Mouse (Mus musculus) neural tube, embryonic 11.5 days (tissue): ENCODE measurements around the gene Calm3. TPM values are rescaled to one million over a fixed set of nuclear protein-coding genes. Genes with fewer than 3 reads are reported as not detected.

Experiments
- ATAC-seq: fragments of 200-750 bp; cut with Nextera tagmentation; 2 replicates; pipeline ENCODE4 v1.8.0; 2017; ENCODE audit warnings: moderate number of reproducible peaks, mild to moderate bottlenecking, moderate TSS enrichment, moderate library complexity; ENCODE audit not compliant: insufficient read depth, low FRiP score, low TSS enrichment
- DNase-seq: peaks from one replicate; pipeline ENCODE4 v3.0.0-alpha.2; 2015; ENCODE audit warnings: low spot score
- H3K27ac ChIP-seq: fragments of 300-500 bp; sonication (generic); 2 replicates; pipeline ENCODE4 v1.5.1; 2014; ENCODE audit warnings: low read depth, mild to moderate bottlenecking, low read length
- H3K27me3 ChIP-seq: fragments of 300-500 bp; sonication (generic); 2 replicates; pipeline ENCODE4 v1.6.1; 2014; ENCODE audit warnings: mild to moderate bottlenecking, low read length, mixed read lengths; ENCODE audit not compliant: control insufficient read depth, insufficient read depth
- H3K36me3 ChIP-seq: fragments of 300-500 bp; sonication (generic); 2 replicates; pipeline ENCODE4 v1.6.1; 2014; ENCODE audit warnings: mild to moderate bottlenecking, low read length, moderate library complexity, mixed read lengths; ENCODE audit not compliant: control insufficient read depth, insufficient read depth
- H3K4me1 ChIP-seq: fragments of 300-500 bp; sonication (generic); 2 replicates; pipeline ENCODE4 v1.6.1; 2014; ENCODE audit warnings: low read length, mixed read lengths; ENCODE audit not compliant: control insufficient read depth, insufficient read depth
- H3K4me2 ChIP-seq: fragments of 300-500 bp; sonication (generic); 2 replicates; pipeline ENCODE4 v1.6.1; 2014; ENCODE audit warnings: low read depth, mild to moderate bottlenecking, moderate library complexity
- H3K4me3 ChIP-seq: fragments of 300-500 bp; sonication (generic); 2 replicates; pipeline ENCODE4 v1.5.1; 2014; ENCODE audit warnings: low read depth, low read length
- H3K9ac ChIP-seq: fragments of 300-500 bp; sonication (generic); 2 replicates; pipeline ENCODE4 v1.6.1; 2014; ENCODE audit warnings: mild to moderate bottlenecking, low read length
- H3K9me3 ChIP-seq: fragments of 300-500 bp; sonication (generic); 2 replicates; pipeline ENCODE4 v1.6.1; 2016; ENCODE audit warnings: low read length; ENCODE audit not compliant: control insufficient read depth
- WGBS: fragments of 180-500 bp; shearing (Covaris S2); extraction: QIAGEN DNeasy Blood & Tissue Kit; methylation state at CpG from one replicate; pipeline ENCODE4 v1.1.7; 2014; 5-methylcytosine and 5-hydroxymethylcytosine counted together
- polyA plus RNA-seq: library from polyadenylated mRNA; unstranded; fragments of >200 nt; fragmentation: Nextera tagmentation; extraction: Ambion mirVana; gene quantifications from 2 replicates; pipeline ENCODE4 v1.2.1, GENCODE M21; 2014

The Calm3 gene
- polyA plus RNA-seq, 1 experiment from 2014 or later = 263 TPM

DNA sequence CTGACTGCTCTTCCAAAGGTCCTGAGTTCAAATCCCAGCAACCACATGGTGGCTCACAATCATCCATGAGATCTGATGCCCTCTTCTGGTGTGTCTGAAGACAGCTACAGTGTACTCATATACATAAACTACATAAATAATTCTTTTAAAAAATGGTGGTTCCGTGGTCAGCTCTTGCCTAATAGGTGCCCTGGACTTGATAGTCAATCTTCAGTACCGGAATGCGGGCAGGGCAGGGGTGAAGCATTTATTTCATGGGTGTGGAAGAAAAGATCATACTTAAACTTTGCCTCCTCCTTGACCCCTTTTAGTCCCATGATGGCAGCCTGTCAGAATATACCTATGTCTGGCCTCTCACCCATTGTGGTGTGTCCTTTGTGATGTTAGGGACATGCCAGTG is 12.0 kb downstream of the Calm3 start:
- Histone ChIP-seq H3K4me3 (no peak overlapping the region), H3K9me3 (no peaks in the 10 kb centered on the region), H3K4me1 (no peaks in the 10 kb centered on the region), H3K9ac (no peak overlapping the region), H3K4me2 (no peak overlapping the region), H3K27me3 (no peaks in the 10 kb centered on the region), H3K27ac (no peak overlapping the region), H3K36me3 (peaks cover 15% of the 10 kb centered on the region)
- 95% methylated on average over 3 of the region's 3 CpGs for WGBS
- ATAC-seq = no peak
- DNase-seq = no peak

DNA sequence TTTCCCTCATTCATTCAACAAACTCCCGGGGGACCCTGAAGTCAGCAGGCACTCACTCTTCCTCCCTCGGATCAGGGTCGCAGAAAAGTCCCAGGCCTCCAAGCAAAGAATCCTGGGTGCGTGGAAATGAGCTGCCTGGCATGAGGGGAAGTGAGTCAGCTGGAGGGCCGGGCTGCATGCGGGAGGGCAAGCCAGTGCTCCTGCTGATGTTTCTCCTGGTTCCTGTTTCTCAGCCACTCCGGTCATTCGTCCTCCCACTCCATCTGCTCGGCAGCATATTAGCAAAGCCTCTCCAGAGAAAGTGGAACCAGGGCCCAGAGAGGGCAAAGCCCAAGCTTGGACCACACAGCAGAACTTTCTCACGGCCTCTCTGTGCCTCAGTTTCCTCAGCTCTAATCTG is 14.0 kb downstream of the Calm3 start:
- Histone ChIP-seq H3K4me2 (no peak overlapping the region), H3K4me1 (no peaks in the 10 kb centered on the region), H3K4me3 (no peak overlapping the region), H3K27me3 (no peaks in the 10 kb centered on the region), H3K36me3 (peaks cover 4% of the 10 kb centered on the region; the same call in 1 of the 2 replicates), H3K9me3 (no peaks in the 10 kb centered on the region), H3K27ac (no peak overlapping the region), H3K9ac (no peak overlapping the region)
- DNase-seq (no peak), ATAC-seq (no peak)
- 51% methylated on average over 10 of the region's 10 CpGs for WGBS

DNA sequence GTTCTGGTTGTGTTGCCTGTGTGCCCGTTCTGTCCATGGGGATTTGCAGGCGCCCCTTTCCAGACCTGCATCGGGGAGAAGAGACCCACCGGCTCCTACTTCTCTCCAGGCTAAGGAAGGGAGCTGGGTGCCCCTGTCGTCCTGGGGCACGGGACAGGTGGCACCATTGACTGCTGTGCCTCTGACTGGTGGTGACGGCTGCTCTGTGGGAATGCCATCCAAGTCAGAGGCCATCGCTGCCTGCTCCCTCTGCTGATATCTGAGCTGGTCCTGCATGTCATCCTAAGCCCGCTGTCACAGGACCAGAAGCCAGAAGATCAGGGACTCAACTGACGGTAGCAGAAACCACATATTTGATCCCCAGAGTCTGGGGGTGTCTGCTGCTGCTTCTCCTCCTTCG is 15.1 kb downstream of the Calm3 start:
- no peak overlapping the region; the same call in 1 of the 2 replicates for H3K9ac ChIP-seq
- ATAC-seq (no peak), DNase-seq (no peak)
- no peaks in the 10 kb centered on the region for H3K4me1 ChIP-seq
- H3K4me3 ChIP-seq = no peak overlapping the region
- 67% methylated on average over 11 of the region's 11 CpGs for WGBS
- H3K4me2 ChIP-seq = no peak overlapping the region
- H3K36me3 ChIP-seq = no peaks in the 10 kb centered on the region
- H3K9me3 ChIP-seq = no peaks in the 10 kb centered on the region
- no peak overlapping the region for H3K27ac ChIP-seq
- no peaks in the 10 kb centered on the region for H3K27me3 ChIP-seq

- H3K36me3 ChIP-seq = no peaks in the 10 kb centered on the region
- H3K4me2 ChIP-seq = no peak overlapping the region
- no peaks in the 10 kb centered on the region for H3K4me1 ChIP-seq
- DNase-seq (no peak), ATAC-seq (no peak)
- no peak overlapping the region; the same call in 1 of the 2 replicates for H3K9ac ChIP-seq
- H3K27ac ChIP-seq = no peak overlapping the region
- H3K9me3 ChIP-seq = no peaks in the 10 kb centered on the region
- H3K27me3 ChIP-seq = no peaks in the 10 kb centered on the region
- no peak overlapping the region for H3K4me3 ChIP-seq
- 62% methylated on average over 11 of the region's 11 CpGs for WGBS
Observed at GRCm38 (mm10) chr7:16908367-16908766, 15.5 kb downstream of the Calm3 start.

DNA sequence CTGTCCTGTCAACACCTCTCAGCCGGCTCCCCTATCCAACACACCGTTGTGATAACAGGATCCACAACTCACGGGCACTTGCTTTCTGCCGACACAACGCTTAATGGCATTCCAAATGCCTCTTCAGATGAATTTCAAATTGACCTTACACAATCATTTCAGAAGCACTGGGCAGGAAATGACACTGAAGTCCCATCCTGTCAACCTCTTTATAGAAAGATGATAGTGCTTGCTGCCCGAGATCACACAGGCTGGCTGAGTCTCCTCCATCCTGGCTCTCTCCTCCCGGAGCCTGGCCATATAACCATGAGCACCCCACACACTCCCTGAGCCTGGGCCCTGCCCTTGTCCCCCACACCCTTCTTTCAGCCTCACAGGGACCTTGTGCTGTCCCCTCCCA is 16.1 kb downstream of the Calm3 start:
- no peak for ATAC-seq
- Histone ChIP-seq H3K9ac (no peak overlapping the region; the same call in 1 of the 2 replicates), H3K4me2 (no peak overlapping the region), H3K4me3 (no peak overlapping the region), H3K27me3 (no peaks in the 10 kb centered on the region), H3K27ac (no peak overlapping the region), H3K9me3 (no peaks in the 10 kb centered on the region), H3K4me1 (no peaks in the 10 kb centered on the region), H3K36me3 (no peaks in the 10 kb centered on the region)
- no peak for DNase-seq
- WGBS = 79% methylated on average over 7 of the region's 7 CpGs

DNA sequence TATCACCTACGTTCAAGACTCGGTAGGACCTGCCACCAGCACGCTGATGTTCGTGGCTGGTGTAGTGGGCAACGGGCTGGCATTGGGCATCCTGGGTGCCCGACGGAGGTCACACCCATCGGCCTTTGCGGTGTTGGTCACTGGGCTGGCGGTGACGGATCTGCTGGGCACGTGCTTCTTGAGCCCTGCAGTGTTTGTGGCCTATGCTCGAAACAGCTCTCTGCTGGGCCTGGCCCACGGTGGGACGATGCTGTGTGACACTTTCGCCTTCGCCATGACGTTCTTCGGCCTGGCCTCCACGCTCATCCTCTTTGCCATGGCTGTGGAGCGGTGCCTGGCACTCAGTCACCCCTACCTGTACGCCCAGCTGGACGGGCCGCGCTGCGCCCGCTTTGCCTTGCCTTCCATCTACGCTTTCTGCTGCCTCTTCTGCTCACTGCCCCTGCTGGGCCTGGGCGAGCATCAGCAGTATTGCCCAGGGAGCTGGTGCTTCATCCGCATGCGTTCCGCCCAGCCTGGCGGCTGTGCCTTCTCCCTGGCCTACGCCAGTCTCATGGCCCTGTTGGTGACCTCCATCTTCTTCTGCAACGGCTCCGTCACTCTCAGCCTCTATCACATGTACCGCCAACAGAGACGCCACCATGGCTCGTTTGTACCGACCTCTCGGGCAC is 16.9 kb downstream of the Calm3 start:
- H3K36me3 ChIP-seq = no peaks in the 10 kb centered on the region
- H3K9ac ChIP-seq = no peak overlapping the region
- no peaks in the 10 kb centered on the region for H3K4me1 ChIP-seq
- no peak overlapping the region for H3K27ac ChIP-seq
- H3K4me2 ChIP-seq = no peak overlapping the region
- no peak overlapping the region for H3K4me3 ChIP-seq
- H3K9me3 ChIP-seq = no peaks in the 10 kb centered on the region
- no peaks in the 10 kb centered on the region for H3K27me3 ChIP-seq
- 92% methylated on average over 41 of the region's 41 CpGs for WGBS
- DNase-seq (no peak), ATAC-seq (no peak)

- Histone ChIP-seq H3K36me3 (no peaks in the 10 kb centered on the region), H3K4me3 (no peak within 1 kb of the TSS), H3K9me3 (no peaks in the 10 kb centered on the region), H3K4me2 (no peak within 1 kb of the TSS), H3K4me1 (no peaks in the 10 kb centered on the region), H3K27me3 (no peaks in the 10 kb centered on the region), H3K9ac (no peak within 1 kb of the TSS), H3K27ac (no peak within 1 kb of the TSS)
- ATAC-seq = no peak
- WGBS = 29% methylated on average over 6 of the region's 6 CpGs
- no peak for DNase-seq
Observed at GRCm38 (mm10) chr7:16906281-16906680, 17.6 kb downstream of the Calm3 start, which contains the start of gene Ptgir. Gene Ptgir, plus strand, starts transcription at chr7:16906490.

GRCm38 (mm10) chr7:16905491-16906021 is 18.4 kb downstream of the Calm3 start:
- no peaks in the 10 kb centered on the region for H3K9me3 ChIP-seq
- no peak overlapping the region for H3K27ac ChIP-seq
- WGBS = 39% methylated on average over 9 of the region's 9 CpGs
- H3K9ac ChIP-seq = no peak overlapping the region
- ATAC-seq (no peak), DNase-seq (no peak)
- H3K27me3 ChIP-seq = no peaks in the 10 kb centered on the region
- H3K4me2 ChIP-seq = no peak overlapping the region
- H3K4me1 ChIP-seq = no peaks in the 10 kb centered on the region
- H3K36me3 ChIP-seq = no peaks in the 10 kb centered on the region
- H3K4me3 ChIP-seq = no peak overlapping the region

DNA sequence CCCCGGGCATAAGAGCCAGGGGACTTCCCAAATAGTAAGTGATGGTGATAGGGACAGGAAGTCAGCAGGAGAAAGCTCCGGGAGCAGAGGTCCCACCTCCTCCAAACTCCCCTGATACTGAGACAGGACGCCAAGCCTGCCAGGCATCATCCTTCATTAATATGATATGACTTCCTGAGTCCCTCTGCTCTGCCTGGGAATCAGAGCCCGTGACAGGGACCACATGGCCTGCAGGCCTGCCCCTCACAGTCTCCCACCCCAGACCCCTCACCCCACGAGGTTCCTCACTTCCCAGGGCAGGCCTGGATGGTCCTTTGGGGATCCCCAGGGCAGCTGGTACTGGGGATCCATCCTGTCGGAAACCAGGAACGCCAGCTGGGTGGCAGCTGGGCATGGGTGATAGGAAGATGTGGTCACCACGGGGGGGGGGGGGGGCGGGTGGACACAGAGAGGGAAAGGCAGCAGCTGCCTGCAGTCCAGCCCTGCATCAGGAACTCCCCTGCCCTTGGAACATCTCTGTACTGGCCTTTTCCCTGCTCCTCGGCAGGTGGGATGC is 19.7 kb downstream of the Calm3 start:
- H3K27ac ChIP-seq = no peak overlapping the region
- ATAC-seq = no peak
- WGBS = 66% methylated on average over 8 of the region's 10 CpGs

More for the DNA sequence above, 19.7 kb downstream of the Calm3 start:
- Histone ChIP-seq H3K9me3 (no peaks in the 10 kb centered on the region), H3K27me3 (no peaks in the 10 kb centered on the region), H3K36me3 (no peaks in the 10 kb centered on the region), H3K4me3 (no peak overlapping the region), H3K9ac (no peak overlapping the region), H3K4me2 (no peak overlapping the region), H3K4me1 (no peaks in the 10 kb centered on the region)
- no peak for DNase-seq
